Mouse (Mus musculus) embryonic facial prominence, embryonic 14.5 days (tissue): Measurements from ENCODE around the gene Enc1. TPM values are rescaled to one million over a fixed set of nuclear protein-coding genes. Genes with fewer than 3 reads are reported as not detected.

ENCODE experiments used
- ATAC-seq: fragments of 200-750 bp; cut with Nextera tagmentation; 2 replicates; pipeline ENCODE4 v1.8.0; 2017; ENCODE audit warnings: low read depth, moderate number of reproducible peaks, moderate TSS enrichment
- DNase-seq: peaks from one replicate; pipeline ENCODE4 v3.0.0-alpha.2; 2015; ENCODE audit warnings: low spot score
- H3K27ac ChIP-seq: fragments of 300-500 bp; sonication (generic); replicated peaks from 2 replicates; pipeline ENCODE4 v1.5.1; 2014; ENCODE audit warnings: low read depth, mild to moderate bottlenecking, low read length, moderate library complexity
- H3K27me3 ChIP-seq: fragments of 300-500 bp; sonication (generic); replicated peaks from 2 replicates; pipeline ENCODE4 v1.6.1; 2014; ENCODE audit warnings: low read length; ENCODE audit not compliant: control insufficient read depth, insufficient read depth
- H3K36me3 ChIP-seq: fragments of 300-500 bp; sonication (generic); 2 replicates; pipeline ENCODE4 v1.6.1; 2014; ENCODE audit warnings: low read length, mixed read lengths; ENCODE audit not compliant: control insufficient read depth, insufficient read depth
- H3K4me1 ChIP-seq: fragments of 300-500 bp; sonication (generic); 2 replicates; pipeline ENCODE4 v1.6.1; 2014; ENCODE audit warnings: antibody characterized with exemption, low read length; ENCODE audit not compliant: control insufficient read depth, insufficient read depth
- H3K4me2 ChIP-seq: fragments of 300-500 bp; sonication (generic); 2 replicates; pipeline ENCODE4 v1.6.1; 2014; ENCODE audit warnings: low read depth, mild to moderate bottlenecking, low read length, moderate library complexity, mixed read lengths
- H3K4me3 ChIP-seq: fragments of 300-500 bp; sonication (generic); 2 replicates; pipeline ENCODE4 v1.5.1; 2014; ENCODE audit warnings: low read depth, mild to moderate bottlenecking, low read length
- H3K9ac ChIP-seq: fragments of 300-500 bp; sonication (generic); 2 replicates; pipeline ENCODE4 v1.6.1; 2014; ENCODE audit warnings: low read depth, mild to moderate bottlenecking, low read length, moderate library complexity, mixed read lengths
- H3K9me3 ChIP-seq: fragments of 300-500 bp; sonication (generic); 2 replicates; pipeline ENCODE4 v1.6.1; 2016; ENCODE audit warnings: low read length; ENCODE audit not compliant: control insufficient read depth
- WGBS: fragments of 180-500 bp; shearing (Covaris S2); extraction: QIAGEN DNeasy Blood & Tissue Kit; methylation state at CpG from one replicate; pipeline ENCODE4 v1.1.7; 2014; 5-methylcytosine and 5-hydroxymethylcytosine counted together
- polyA plus RNA-seq: library from polyadenylated mRNA; unstranded; fragments of >200 nt; fragmentation: Nextera tagmentation; extraction: Ambion mirVana; gene quantifications from 2 replicates; pipeline ENCODE4 v1.2.1, GENCODE M21; 2014

The Enc1 gene
- polyA plus RNA-seq, 1 experiment from 2014 or later = 9.5 TPM

- H3K36me3 ChIP-seq = no peaks in the 10 kb centered on the region
- no peak overlapping the region for H3K27ac ChIP-seq
- WGBS = 12% methylated on average over 26 of the region's 26 CpGs
- peak overlapping the region; percentile 18 for H3K4me3 ChIP-seq
- ATAC-seq = peak; percentile 30; the same call in 1 of the 2 replicates
- peaks cover 11% of the 10 kb centered on the region for H3K4me1 ChIP-seq
- H3K9me3 ChIP-seq = no peaks in the 10 kb centered on the region
- H3K9ac ChIP-seq = peak overlapping the region; percentile 47; the same call in 1 of the 2 replicates
- peak; percentile 51 for DNase-seq
- peaks cover 9% of the 10 kb centered on the region for H3K27me3 ChIP-seq
- peak overlapping the region; percentile 58 for H3K4me2 ChIP-seq
Measured at GRCm38 (mm10) chr13:97282051-97282910, 41.4 kb downstream of the Enc1 start.

- H3K36me3 ChIP-seq = no peaks in the 10 kb centered on the region
- no peak overlapping the region for H3K4me3 ChIP-seq
- ATAC-seq = no peak
- DNase-seq = no peak
- no peak overlapping the region for H3K27ac ChIP-seq
- peak overlapping the region; percentile 58 for H3K4me2 ChIP-seq
- H3K9ac ChIP-seq = no peak overlapping the region
- H3K4me1 ChIP-seq = peaks cover 11% of the 10 kb centered on the region
- peaks cover 9% of the 10 kb centered on the region for H3K27me3 ChIP-seq
- 11% methylated on average over 9 of the region's 9 CpGs for WGBS
- H3K9me3 ChIP-seq = no peaks in the 10 kb centered on the region
Measured at GRCm38 (mm10) chr13:97282911-97283281, 42.0 kb downstream of the Enc1 start.

GRCm38 (mm10) chr13:97287046-97287445 lies 46.1 kb downstream of the Enc1 start:
- Histone ChIP-seq H3K27ac (no peak overlapping the region), H3K9ac (no peak overlapping the region), H3K27me3 (peaks cover 9% of the 10 kb centered on the region), H3K4me2 (no peak overlapping the region), H3K4me3 (no peak overlapping the region), H3K36me3 (no peaks in the 10 kb centered on the region), H3K9me3 (no peaks in the 10 kb centered on the region), H3K4me1 (peaks cover 8% of the 10 kb centered on the region)
- ATAC-seq (no peak), DNase-seq (no peak)
- WGBS = 82% methylated on average over 3 of the region's 3 CpGs

- Histone ChIP-seq H3K9me3 (no peaks in the 10 kb centered on the region), H3K27ac (no peak overlapping the region), H3K36me3 (no peaks in the 10 kb centered on the region), H3K4me3 (no peak overlapping the region), H3K4me1 (no peaks in the 10 kb centered on the region; the same call in none of the 2 replicates), H3K9ac (no peak overlapping the region), H3K27me3 (no peaks in the 10 kb centered on the region), H3K4me2 (no peak overlapping the region)
- ATAC-seq (peak; percentile 50; the same call in 1 of the 2 replicates), DNase-seq (no peak)
- WGBS = 42% methylated on average over 3 of the region's 3 CpGs
Measured at GRCm38 (mm10) chr13:97290747-97291146, 49.8 kb downstream of the Enc1 start.

GRCm38 (mm10) chr13:97291354-97291753 lies 50.4 kb downstream of the Enc1 start:
- Histone ChIP-seq H3K9me3 (no peaks in the 10 kb centered on the region), H3K27me3 (no peaks in the 10 kb centered on the region), H3K36me3 (no peaks in the 10 kb centered on the region), H3K9ac (no peak overlapping the region), H3K4me2 (no peak overlapping the region), H3K4me1 (no peaks in the 10 kb centered on the region; the same call in none of the 2 replicates), H3K27ac (no peak overlapping the region), H3K4me3 (no peak overlapping the region)
- DNase-seq (no peak), ATAC-seq (0 out of 2 replicates have a peak, but pooled peaks have one; percentile 20)
- 76% methylated on average over 17 of the region's 17 CpGs for WGBS

GRCm38 (mm10) chr13:97292026-97292425 lies 51.1 kb downstream of the Enc1 start:
- WGBS = 24% methylated on average over 5 of the region's 8 CpGs
- ATAC-seq = peak; percentile 58; the same call in 1 of the 2 replicates

GRCm38 (mm10) chr13:97292451-97293245 lies 51.7 kb downstream of the Enc1 start:
- H3K27ac ChIP-seq = no peak overlapping the region

More at GRCm38 (mm10) chr13:97292026-97292425, 51.1 kb downstream of the Enc1 start:
- H3K4me1 ChIP-seq = no peaks in the 10 kb centered on the region; the same call in none of the 2 replicates
- no peaks in the 10 kb centered on the region for H3K9me3 ChIP-seq
- no peak overlapping the region for H3K27ac ChIP-seq
- no peak overlapping the region for H3K4me3 ChIP-seq
- DNase-seq = peak; percentile 59
- H3K27me3 ChIP-seq = no peaks in the 10 kb centered on the region
- no peaks in the 10 kb centered on the region for H3K36me3 ChIP-seq
- no peak overlapping the region for H3K9ac ChIP-seq
- H3K4me2 ChIP-seq = no peak overlapping the region

GRCm38 (mm10) chr13:97295101-97295852 lies 54.4 kb downstream of the Enc1 start:
- ATAC-seq (no peak), DNase-seq (no peak)
- H3K36me3 ChIP-seq = no peaks in the 10 kb centered on the region
- no peak overlapping the region for H3K9ac ChIP-seq
- H3K27me3 ChIP-seq = no peaks in the 10 kb centered on the region
- no peak overlapping the region for H3K4me3 ChIP-seq
- no peak overlapping the region for H3K4me2 ChIP-seq
- H3K4me1 ChIP-seq = no peaks in the 10 kb centered on the region; the same call in none of the 2 replicates
- 62% methylated on average over 9 of the region's 9 CpGs for WGBS
- H3K9me3 ChIP-seq = no peaks in the 10 kb centered on the region
- H3K27ac ChIP-seq = no peak overlapping the region

More at GRCm38 (mm10) chr13:97292451-97293245, 51.7 kb downstream of the Enc1 start:
- Histone ChIP-seq H3K4me1 (no peaks in the 10 kb centered on the region; the same call in none of the 2 replicates), H3K4me2 (peak overlapping the region; percentile 23), H3K4me3 (no peak overlapping the region), H3K27me3 (no peaks in the 10 kb centered on the region), H3K9ac (no peak overlapping the region), H3K9me3 (no peaks in the 10 kb centered on the region), H3K36me3 (no peaks in the 10 kb centered on the region)
- ATAC-seq = no peak
- WGBS = 16% methylated on average over 12 of the region's 12 CpGs
- no peak for DNase-seq
